Mouse (Mus musculus) lung, adult 2 months (tissue): ENCODE data around the gene Plekhg3. TPM values are rescaled to one million over a fixed set of nuclear protein-coding genes. Genes with fewer than 3 reads are reported as not detected.

Experiments
- DNase-seq: peaks from one replicate; pipeline ENCODE4 v3.0.0; 2022
- H3K4me1 ChIP-seq: fragments of 200-500 bp; 2 replicates; pipeline ENCODE4 v1.6.1; 2011; ENCODE audit warnings: low read length; ENCODE audit not compliant: control insufficient read depth, insufficient read depth
- H3K4me3 ChIP-seq: fragments of 200-500 bp; replicated peaks from 2 replicates; pipeline ENCODE3; 2011; ENCODE audit warnings: low read depth, mild to moderate bottlenecking, control low read depth, low read length; ENCODE audit errors: extremely low read depth
- CTCF ChIP-seq: fragments of 200-500 bp; IDR thresholded peaks from 2 replicates; pipeline ENCODE4 v1.5.1; 2011; ENCODE audit warnings: mild to moderate bottlenecking, low read length, control low read depth; ENCODE audit not compliant: insufficient read depth
- POLR2A ChIP-seq: fragments of 200-500 bp; IDR thresholded peaks from 2 replicates; pipeline ENCODE4 v1.6.1; 2011; ENCODE audit warnings: low read depth, mild to moderate bottlenecking, control low read depth, low read length, borderline replicate concordance; ENCODE audit errors: extremely low read depth
- WGBS: fragments of 180-500 bp; shearing (Covaris S2); methylation state at CpG from one replicate; pipeline ENCODE4 v1.1.7; 2018; 5-methylcytosine and 5-hydroxymethylcytosine counted together
- polyA plus RNA-seq: library from polyadenylated mRNA; depleted of rRNA; stranded (reverse); fragments of >200 nt; gene quantifications from 2 replicates; pipeline ENCODE4 v1.2.3, GENCODE M21; 2012

Gene Plekhg3
- polyA plus RNA-seq, 1 experiment = 20.4 TPM

- WGBS = 94% methylated on average over 8 of the region's 8 CpGs
- TF ChIP-seq POLR2A (no peak), CTCF (no peak)
- Histone ChIP-seq H3K4me3 (no peak overlapping the region), H3K4me1 (no peaks in the 10 kb centered on the region)
- DNase-seq = no peak
Measured at GRCm38 (mm10) chr12:76576806-76577205, 46.1 kb downstream of the Plekhg3 start.

GRCm38 (mm10) chr12:76577858-76578257 lies 47.2 kb downstream of the Plekhg3 start:
- Histone ChIP-seq H3K4me1 (no peaks in the 10 kb centered on the region), H3K4me3 (no peak overlapping the region)
- TF ChIP-seq POLR2A (no peak), CTCF (no peak)
- WGBS = 77% methylated on average over 16 of the region's 16 CpGs
- DNase-seq = no peak

GRCm38 (mm10) chr12:76578465-76578864 lies 47.8 kb downstream of the Plekhg3 start:
- no peak overlapping the region for H3K4me3 ChIP-seq
- 56% methylated on average over 2 of the region's 2 CpGs for WGBS
- TF ChIP-seq CTCF (no peak), POLR2A (no peak)
- no peaks in the 10 kb centered on the region for H3K4me1 ChIP-seq
- no peak for DNase-seq

DNA sequence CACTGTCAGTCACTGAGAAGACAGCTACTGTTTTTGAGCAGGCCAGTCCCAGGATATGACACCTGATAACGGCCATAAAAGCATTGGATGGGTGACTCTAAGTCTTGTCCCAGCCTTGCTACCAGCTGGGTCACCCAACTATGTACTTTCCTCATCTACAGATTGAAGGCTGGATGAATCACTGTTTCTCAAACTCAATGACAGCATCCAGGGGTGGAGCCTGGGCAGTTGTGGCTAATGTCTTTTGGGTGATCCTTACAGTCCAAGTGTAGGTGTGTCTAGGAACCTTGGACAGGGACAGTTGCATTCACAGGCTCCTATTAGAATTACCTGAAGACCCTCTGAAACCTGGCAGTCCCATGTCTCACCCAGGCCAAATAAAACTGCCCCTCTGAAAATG lies 49.1 kb downstream of the Plekhg3 start:
- WGBS = 87% methylated on average over 1 of the region's 1 CpGs
- TF ChIP-seq POLR2A (no peak), CTCF (no peak)

GRCm38 (mm10) chr12:76582139-76582538 lies 51.4 kb downstream of the Plekhg3 start:
- H3K4me3 ChIP-seq = no peak overlapping the region
- H3K4me1 ChIP-seq = no peaks in the 10 kb centered on the region
- 82% methylated on average over 3 of the region's 3 CpGs for WGBS
- TF ChIP-seq POLR2A = no peak
- no peak for TF ChIP-seq CTCF
- no peak for DNase-seq

More for the DNA sequence above, 49.1 kb downstream of the Plekhg3 start:
- no peak for DNase-seq
- no peak overlapping the region for H3K4me3 ChIP-seq
- no peaks in the 10 kb centered on the region for H3K4me1 ChIP-seq

DNA sequence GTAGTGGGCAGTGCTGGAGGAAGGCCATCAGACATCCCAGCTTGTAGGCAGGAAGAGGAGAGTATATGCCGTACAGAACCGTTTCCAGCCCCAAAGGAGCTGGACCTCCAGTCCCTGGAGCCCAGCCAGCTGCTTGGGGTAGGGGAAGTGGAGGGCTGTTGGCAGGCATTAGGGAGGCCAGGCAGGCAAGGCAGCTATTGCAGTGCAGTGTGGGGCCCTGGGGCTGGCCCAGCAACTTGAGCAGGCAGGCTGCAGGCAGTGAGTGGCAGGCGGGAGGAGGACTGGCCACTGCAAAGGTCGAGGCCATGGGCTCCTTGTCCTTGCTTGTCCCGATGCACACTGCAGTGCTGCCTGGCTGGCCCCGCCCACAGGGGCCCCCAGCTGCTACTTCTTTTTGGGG lies 52.1 kb downstream of the Plekhg3 start:
- WGBS = 15% methylated on average over 6 of the region's 6 CpGs
- TF ChIP-seq CTCF (no peak), POLR2A (no peak)
- no peak overlapping the region for H3K4me3 ChIP-seq
- no peaks in the 10 kb centered on the region for H3K4me1 ChIP-seq
- DNase-seq = no peak

GRCm38 (mm10) chr12:76583454-76583853 lies 52.8 kb downstream of the Plekhg3 start:
- no peak overlapping the region for H3K4me3 ChIP-seq
- DNase-seq = no peak
- no peak for TF ChIP-seq POLR2A
- no peak for TF ChIP-seq CTCF
- H3K4me1 ChIP-seq = no peaks in the 10 kb centered on the region
- WGBS = 94% methylated on average over 7 of the region's 7 CpGs

DNA sequence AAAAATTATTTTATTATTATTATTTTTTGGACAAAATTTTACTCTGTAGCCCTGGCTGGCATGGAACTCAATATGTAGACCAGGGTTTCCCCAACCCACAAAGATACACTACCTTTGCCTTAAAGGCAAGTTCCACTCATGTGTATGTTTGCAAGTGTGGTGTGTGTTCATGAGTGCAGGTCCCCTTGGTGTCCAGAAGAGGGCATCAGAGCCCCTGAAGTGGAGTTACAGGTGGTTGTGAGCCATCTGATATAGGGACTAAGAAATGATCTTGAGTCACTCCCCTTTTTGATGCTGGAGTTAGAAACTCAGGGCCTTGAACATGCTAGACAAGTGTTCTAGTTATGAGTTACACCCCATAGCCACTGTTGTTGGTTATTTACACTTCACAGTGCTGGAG lies 54.3 kb downstream of the Plekhg3 start:
- no peak overlapping the region for H3K4me3 ChIP-seq
- TF ChIP-seq POLR2A (no peak), CTCF (no peak)
- no peak for DNase-seq
- no peaks in the 10 kb centered on the region for H3K4me1 ChIP-seq

DNA sequence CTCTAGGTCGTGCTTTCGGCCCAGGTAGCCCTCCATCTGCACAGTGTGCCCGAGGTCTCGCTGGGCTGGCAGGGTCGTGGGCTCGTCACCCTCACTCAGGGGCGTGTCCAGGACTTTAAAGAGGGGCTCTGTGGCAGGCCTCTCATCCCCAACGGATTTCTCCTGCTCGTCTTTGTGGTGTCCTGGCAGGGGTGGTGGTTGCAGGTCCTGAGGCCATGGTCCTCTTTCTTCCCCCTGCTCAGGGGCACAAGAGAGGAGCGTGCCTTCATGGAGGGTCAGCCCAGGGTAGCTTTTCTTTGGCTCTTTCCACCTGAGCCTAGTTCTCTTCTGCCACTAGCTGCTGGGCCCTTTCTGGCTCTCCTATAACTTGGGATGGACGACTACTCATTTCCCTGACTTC lies 56.7 kb downstream of the Plekhg3 start:
- Histone ChIP-seq H3K4me1 (no peaks in the 10 kb centered on the region), H3K4me3 (no peak overlapping the region)
- no peak for DNase-seq
- no peak for TF ChIP-seq POLR2A
- TF ChIP-seq CTCF = no peak
- WGBS = 78% methylated on average over 11 of the region's 11 CpGs

- 33% methylated on average over 6 of the region's 6 CpGs for WGBS
- TF ChIP-seq POLR2A = no peak
- no peak for TF ChIP-seq CTCF
- no peak for DNase-seq
- Histone ChIP-seq H3K4me1 (peaks cover 6% of the 10 kb centered on the region), H3K4me3 (no peak overlapping the region)
Measured at GRCm38 (mm10) chr12:76589531-76589930, 58.8 kb downstream of the Plekhg3 start.
